Mouse (Mus musculus) stomach, embryonic 15.5 days (tissue): ENCODE measurements around the gene Sp7. TPM values are rescaled to one million over a fixed set of nuclear protein-coding genes. Genes with fewer than 3 reads are reported as not detected.
A peak's percentile ranks its signal among the peaks of the same experiment; 100 is the strongest.

Experiments
- ATAC-seq: fragments of 200-750 bp; cut with Nextera tagmentation; 2 replicates; pipeline ENCODE4 v1.8.0; 2017; ENCODE audit warnings: low read depth, moderate number of reproducible peaks, moderate TSS enrichment; ENCODE audit not compliant: insufficient read depth, low FRiP score
- H3K27ac ChIP-seq: fragments of 300-500 bp; sonication (generic); 2 replicates; pipeline ENCODE4 v1.5.1; 2015; ENCODE audit warnings: mild to moderate bottlenecking, inconsistent platforms
- H3K27me3 ChIP-seq: fragments of 300-500 bp; sonication (generic); replicated peaks from 2 replicates; pipeline ENCODE4 v1.6.1; 2015; ENCODE audit warnings: inconsistent platforms
- H3K36me3 ChIP-seq: fragments of 300-500 bp; sonication (generic); 2 replicates; pipeline ENCODE4 v1.6.1; 2015; ENCODE audit warnings: inconsistent platforms
- H3K4me1 ChIP-seq: fragments of 300-500 bp; sonication (generic); 2 replicates; pipeline ENCODE4 v1.6.1; 2015; ENCODE audit warnings: inconsistent platforms
- H3K4me2 ChIP-seq: fragments of 300-500 bp; sonication (generic); 2 replicates; pipeline ENCODE4 v1.6.1; 2015; ENCODE audit warnings: mild to moderate bottlenecking, inconsistent platforms
- H3K4me3 ChIP-seq: fragments of 300-500 bp; sonication (generic); replicated peaks from 2 replicates; pipeline ENCODE4 v1.5.1; 2015; ENCODE audit warnings: inconsistent platforms
- H3K9ac ChIP-seq: fragments of 300-500 bp; sonication (generic); 2 replicates; pipeline ENCODE4 v1.6.1; 2015; ENCODE audit warnings: inconsistent platforms
- H3K9me3 ChIP-seq: fragments of 300-500 bp; sonication (generic); 2 replicates; pipeline ENCODE4 v1.6.1; 2016; ENCODE audit warnings: inconsistent platforms
- WGBS: fragments of 180-500 bp; shearing (Covaris S2); methylation state at CpG from one replicate; pipeline ENCODE4 v1.1.7; 2015; 5-methylcytosine and 5-hydroxymethylcytosine counted together
- polyA plus RNA-seq: library from polyadenylated mRNA; unstranded; fragments of >200 nt; fragmentation: Nextera tagmentation; extraction: Ambion mirVana; gene quantifications from 2 replicates; pipeline ENCODE4 v1.2.1, GENCODE M21; 2015

Gene Sp7
- polyA plus RNA-seq, 1 experiment from 2014 or later: 1.1 TPM

- no peaks in the 10 kb centered on the region for H3K36me3 ChIP-seq
- no peak for ATAC-seq
- WGBS: 98% methylated on average over 3 of the region's 3 CpGs
- H3K4me1 ChIP-seq: peaks cover 6% of the 10 kb centered on the region; the same call in 1 of the 2 replicates
- H3K27me3 ChIP-seq: no peaks in the 10 kb centered on the region
- H3K4me2 ChIP-seq: no peak overlapping the region
- H3K27ac ChIP-seq: no peak overlapping the region
- no peak overlapping the region for H3K9ac ChIP-seq
- no peaks in the 10 kb centered on the region for H3K9me3 ChIP-seq
- no peak overlapping the region for H3K4me3 ChIP-seq
These were observed 35.2 kb upstream of the Sp7 start for GRCm38 (mm10) chr15:102402210-102402609.

GRCm38 (mm10) chr15:102401278-102401677 lies 34.3 kb upstream of the Sp7 start:
- H3K36me3 ChIP-seq: no peaks in the 10 kb centered on the region
- H3K4me1 ChIP-seq: peaks cover 6% of the 10 kb centered on the region; the same call in 1 of the 2 replicates
- no peaks in the 10 kb centered on the region for H3K27me3 ChIP-seq
- H3K9ac ChIP-seq: no peak overlapping the region
- H3K27ac ChIP-seq: no peak overlapping the region
- no peak overlapping the region for H3K4me2 ChIP-seq
- no peaks in the 10 kb centered on the region for H3K9me3 ChIP-seq
- no peak for ATAC-seq
- H3K4me3 ChIP-seq: no peak overlapping the region
- WGBS: 71% methylated on average over 2 of the region's 2 CpGs

GRCm38 (mm10) chr15:102400476-102401045 lies 33.6 kb upstream of the Sp7 start:
- Histone ChIP-seq H3K36me3 (no peaks in the 10 kb centered on the region), H3K9ac (no peak overlapping the region), H3K4me3 (0 out of 2 replicates have a peak overlapping the region, but pooled peaks have one; percentile 46), H3K9me3 (no peaks in the 10 kb centered on the region), H3K27me3 (no peaks in the 10 kb centered on the region), H3K27ac (peak overlapping the region; percentile 96), H3K4me2 (peak overlapping the region; percentile 65), H3K4me1 (peaks cover 6% of the 10 kb centered on the region; the same call in 1 of the 2 replicates)
- 79% methylated on average over 10 of the region's 10 CpGs for WGBS
- no peak for ATAC-seq

GRCm38 (mm10) chr15:102399229-102400221 lies 32.5 kb upstream of the Sp7 start:
- ATAC-seq: peak; percentile 83
- Histone ChIP-seq H3K4me3 (peak overlapping the region; percentile 46), H3K4me2 (peak overlapping the region; percentile 65)

DNA sequence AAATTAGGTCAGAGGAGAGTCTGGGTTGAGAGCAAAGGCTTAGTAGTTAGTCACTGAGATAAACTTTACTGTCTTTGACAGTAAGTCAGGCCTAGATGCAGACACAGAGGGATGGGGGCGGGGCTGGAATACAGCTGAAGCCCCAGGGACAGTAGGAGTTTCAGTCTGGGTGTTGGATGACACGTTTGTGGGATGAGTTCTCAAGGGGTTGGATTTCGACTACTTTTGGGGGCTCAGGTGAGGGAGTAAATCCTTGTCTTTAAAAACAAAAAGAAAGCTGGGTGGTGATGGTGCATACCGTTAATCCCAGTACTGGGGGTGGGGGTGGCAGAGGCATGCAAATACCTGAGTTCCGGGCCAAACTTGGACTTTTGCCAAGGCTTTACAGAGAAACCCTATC lies 31.6 kb upstream of the Sp7 start:
- Histone ChIP-seq H3K9ac (no peak overlapping the region), H3K4me3 (peak overlapping the region; percentile 46; the same call in 1 of the 2 replicates), H3K9me3 (no peaks in the 10 kb centered on the region), H3K36me3 (no peaks in the 10 kb centered on the region), H3K27ac (peak overlapping the region; percentile 96), H3K4me1 (peaks cover 14% of the 10 kb centered on the region; the same call in 1 of the 2 replicates), H3K4me2 (peak overlapping the region; percentile 65), H3K27me3 (no peaks in the 10 kb centered on the region)
- 43% methylated on average over 5 of the region's 5 CpGs for WGBS
- no peak for ATAC-seq

More at GRCm38 (mm10) chr15:102399229-102400221, 32.5 kb upstream of the Sp7 start:
- WGBS: 2% methylated on average over 34 of the region's 34 CpGs
- Histone ChIP-seq H3K4me1 (peaks cover 10% of the 10 kb centered on the region; the same call in 1 of the 2 replicates), H3K9ac (peak overlapping the region; percentile 22; the same call in 1 of the 2 replicates), H3K27ac (peak overlapping the region; percentile 96), H3K27me3 (no peaks in the 10 kb centered on the region), H3K36me3 (no peaks in the 10 kb centered on the region), H3K9me3 (no peaks in the 10 kb centered on the region)

- peak; percentile 76 for ATAC-seq
- Histone ChIP-seq H3K4me3 (no peak overlapping the region), H3K9me3 (no peaks in the 10 kb centered on the region), H3K36me3 (no peaks in the 10 kb centered on the region), H3K4me1 (peaks cover 14% of the 10 kb centered on the region; the same call in 1 of the 2 replicates), H3K27me3 (no peaks in the 10 kb centered on the region), H3K27ac (peak overlapping the region; percentile 71), H3K9ac (no peak overlapping the region), H3K4me2 (no peak overlapping the region)
- WGBS: 19% methylated on average over 3 of the region's 3 CpGs
These were observed 28.1 kb upstream of the Sp7 start for GRCm38 (mm10) chr15:102395061-102395460.

DNA sequence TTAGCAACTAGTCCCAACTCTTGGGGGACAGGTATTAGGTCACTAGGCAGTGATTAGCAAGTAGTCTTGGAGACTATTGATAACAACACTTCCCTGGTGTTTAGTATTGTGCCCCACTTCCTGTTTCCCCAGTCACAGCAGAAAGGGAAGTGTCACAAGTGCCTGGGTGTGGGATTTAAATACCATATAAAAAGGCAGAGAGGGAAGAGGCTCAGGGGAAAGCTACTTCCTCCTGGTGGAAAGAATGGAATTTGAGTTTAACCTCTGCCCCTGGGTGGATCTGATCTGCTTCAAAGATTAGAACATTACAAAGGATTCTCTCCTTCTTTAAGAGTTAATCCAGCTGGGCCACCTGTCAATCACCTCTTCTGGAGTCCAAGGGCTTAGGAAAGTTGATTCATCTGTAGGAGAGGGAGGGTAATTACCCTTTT lies 26.6 kb upstream of the Sp7 start:
- 0 out of 2 replicates have a peak, but pooled peaks have one; percentile 12 for ATAC-seq
- H3K4me2 ChIP-seq: no peak overlapping the region
- peak overlapping the region; percentile 80 for H3K27ac ChIP-seq
- H3K27me3 ChIP-seq: no peaks in the 10 kb centered on the region
- H3K9me3 ChIP-seq: no peaks in the 10 kb centered on the region
- no peak overlapping the region for H3K4me3 ChIP-seq
- no peaks in the 10 kb centered on the region for H3K36me3 ChIP-seq
- H3K9ac ChIP-seq: no peak overlapping the region
- peaks cover 8% of the 10 kb centered on the region; the same call in 1 of the 2 replicates for H3K4me1 ChIP-seq

DNA sequence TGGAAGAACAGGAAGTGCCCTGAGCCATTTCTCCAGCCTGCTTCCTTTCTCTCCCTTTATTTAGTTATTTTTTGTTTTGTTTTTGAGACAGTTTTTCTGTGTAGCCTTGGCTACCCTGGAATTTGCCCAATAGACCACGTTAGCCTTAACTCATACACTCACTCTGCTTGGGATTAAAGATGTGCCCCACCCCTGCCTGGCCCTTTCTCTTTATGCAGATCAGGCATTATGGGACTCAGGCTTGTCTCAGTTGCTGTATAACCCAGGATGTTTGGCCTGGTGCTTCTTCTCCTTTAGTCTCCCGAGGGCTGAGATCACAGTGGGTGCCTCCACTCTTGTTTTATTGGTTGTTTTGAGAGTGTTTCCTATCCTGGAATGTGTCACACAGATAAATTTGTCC lies 25.5 kb upstream of the Sp7 start:
- Histone ChIP-seq H3K4me3 (no peak overlapping the region), H3K9ac (no peak overlapping the region), H3K4me2 (no peak overlapping the region), H3K9me3 (no peaks in the 10 kb centered on the region), H3K36me3 (no peaks in the 10 kb centered on the region), H3K27me3 (no peaks in the 10 kb centered on the region), H3K4me1 (peaks cover 8% of the 10 kb centered on the region; the same call in 1 of the 2 replicates), H3K27ac (peak overlapping the region; percentile 7; the same call in 1 of the 2 replicates)
- 40% methylated on average over 2 of the region's 2 CpGs for WGBS
- ATAC-seq: no peak

GRCm38 (mm10) chr15:102388942-102389341 lies 22.0 kb upstream of the Sp7 start:
- H3K27ac ChIP-seq: no peak overlapping the region
- H3K27me3 ChIP-seq: no peaks in the 10 kb centered on the region
- peaks cover 1% of the 10 kb centered on the region; the same call in 1 of the 2 replicates for H3K4me1 ChIP-seq
- no peak overlapping the region for H3K4me2 ChIP-seq
- H3K4me3 ChIP-seq: no peak overlapping the region
- no peak overlapping the region for H3K9ac ChIP-seq
- 78% methylated on average over 3 of the region's 3 CpGs for WGBS
- no peaks in the 10 kb centered on the region for H3K36me3 ChIP-seq
- ATAC-seq: no peak
- no peaks in the 10 kb centered on the region for H3K9me3 ChIP-seq

- H3K27ac ChIP-seq: no peak overlapping the region
- no peak overlapping the region for H3K9ac ChIP-seq
- no peaks in the 10 kb centered on the region for H3K36me3 ChIP-seq
- H3K4me2 ChIP-seq: no peak overlapping the region
- H3K4me1 ChIP-seq: no peaks in the 10 kb centered on the region
- H3K27me3 ChIP-seq: no peaks in the 10 kb centered on the region
- WGBS: 48% methylated on average over 9 of the region's 9 CpGs
- ATAC-seq: no peak
- no peak overlapping the region for H3K4me3 ChIP-seq
- no peaks in the 10 kb centered on the region for H3K9me3 ChIP-seq
These were observed 19.7 kb upstream of the Sp7 start for GRCm38 (mm10) chr15:102386640-102387039.

DNA sequence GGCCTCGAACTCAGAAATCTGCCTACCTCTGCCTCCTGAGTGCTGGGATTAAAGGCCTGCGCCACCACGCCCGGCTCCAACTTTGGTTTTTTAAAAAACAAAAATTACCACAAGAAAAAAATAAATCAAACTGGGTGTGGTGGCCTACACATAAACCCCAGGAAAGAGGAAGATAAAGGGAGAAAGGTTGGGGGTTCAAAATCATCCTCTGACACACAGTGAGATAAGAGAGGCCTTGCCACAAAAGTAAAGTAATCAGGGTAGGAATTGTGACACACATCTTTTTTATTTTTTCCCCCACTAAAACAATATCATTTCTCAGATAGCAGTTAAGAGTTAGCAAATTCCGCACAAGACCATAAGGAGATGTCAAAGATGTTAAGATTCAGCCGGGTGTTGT lies 16.7 kb upstream of the Sp7 start:
- H3K4me2 ChIP-seq: no peak overlapping the region
- no peaks in the 10 kb centered on the region for H3K4me1 ChIP-seq
- H3K9ac ChIP-seq: no peak overlapping the region
- no peak overlapping the region for H3K27ac ChIP-seq
- no peaks in the 10 kb centered on the region for H3K27me3 ChIP-seq
- no peak overlapping the region for H3K4me3 ChIP-seq
- no peaks in the 10 kb centered on the region for H3K9me3 ChIP-seq
- 81% methylated on average over 6 of the region's 6 CpGs for WGBS
- no peak for ATAC-seq
- no peaks in the 10 kb centered on the region for H3K36me3 ChIP-seq

- ATAC-seq: peak; percentile 53; the same call in 1 of the 2 replicates
- Histone ChIP-seq H3K9ac (no peak overlapping the region), H3K4me2 (no peak overlapping the region), H3K27me3 (no peaks in the 10 kb centered on the region), H3K4me1 (peaks cover 10% of the 10 kb centered on the region), H3K4me3 (no peak overlapping the region), H3K9me3 (no peaks in the 10 kb centered on the region), H3K27ac (no peak overlapping the region), H3K36me3 (no peaks in the 10 kb centered on the region)
- 2% methylated on average over 7 of the region's 7 CpGs for WGBS
These were observed 14.6 kb upstream of the Sp7 start for GRCm38 (mm10) chr15:102381575-102381974.
